Mouse (Mus musculus) spleen, adult 2 months (tissue): ENCODE results near the gene Nuak2. TPM values are rescaled to one million over a fixed set of nuclear protein-coding genes. Genes with fewer than 3 reads are reported as not detected.

ENCODE experiments used
- DNase-seq, 2 experiments: peaks; one replicate each; pipeline versions ENCODE4 v3.0.0 to v3.0.0-alpha.2; 2012 to 2021; ENCODE audit warnings: low spot score in 2 of 2, low read depth in 1 of 2
- H3K27ac ChIP-seq: fragments of 200-500 bp; 2 replicates; pipeline ENCODE4 v1.5.1; 2012; ENCODE audit warnings: low read length, inconsistent platforms; ENCODE audit not compliant: insufficient read depth
- H3K27me3 ChIP-seq: fragments of 200-500 bp; 2 replicates; pipeline ENCODE4 v1.6.1; 2012; ENCODE audit warnings: mild to moderate bottlenecking, moderate library complexity, low read length, inconsistent platforms; ENCODE audit not compliant: control insufficient read depth, insufficient read depth
- H3K36me3 ChIP-seq: fragments of 200-500 bp; 2 replicates; pipeline ENCODE4 v1.6.1; 2012; ENCODE audit warnings: mild to moderate bottlenecking, low read length, inconsistent platforms; ENCODE audit not compliant: control insufficient read depth, insufficient read depth
- H3K4me1 ChIP-seq: fragments of 200-500 bp; 2 replicates; pipeline ENCODE4 v1.6.1; 2011; ENCODE audit warnings: inconsistent platforms; ENCODE audit not compliant: control insufficient read depth, insufficient read depth, insufficient read length
- H3K4me3 ChIP-seq: fragments of 200-500 bp; 2 replicates; pipeline ENCODE4 v1.5.1; 2011; ENCODE audit warnings: mild to moderate bottlenecking, inconsistent platforms; ENCODE audit not compliant: insufficient read depth, insufficient read length; ENCODE audit errors: extremely low read depth
- CTCF ChIP-seq: fragments of 200-500 bp; IDR thresholded peaks from 2 replicates; pipeline ENCODE4 v1.5.1; 2011; ENCODE audit warnings: mild to moderate bottlenecking, inconsistent platforms; ENCODE audit not compliant: insufficient read depth, insufficient read length, insufficient replicate concordance; ENCODE audit errors: extremely low read depth
- POLR2A ChIP-seq: fragments of 200-500 bp; IDR thresholded peaks from 2 replicates; pipeline ENCODE4 v1.6.1; 2011; ENCODE audit warnings: low read depth, low read length, inconsistent platforms
- WGBS: fragments of 180-500 bp; shearing (Covaris S2); methylation state at CpG from one replicate; pipeline ENCODE4 v1.1.7; 2018; 5-methylcytosine and 5-hydroxymethylcytosine counted together
- polyA plus RNA-seq: library from polyadenylated mRNA; depleted of rRNA; stranded (reverse); fragments of >200 nt; gene quantifications from 2 replicates; pipeline ENCODE4 v1.2.3, GENCODE M21; 2012; rRNA removed

The Nuak2 gene
- 17.4 and 25.5 TPM in 2 replicates for polyA plus RNA-seq

DNA sequence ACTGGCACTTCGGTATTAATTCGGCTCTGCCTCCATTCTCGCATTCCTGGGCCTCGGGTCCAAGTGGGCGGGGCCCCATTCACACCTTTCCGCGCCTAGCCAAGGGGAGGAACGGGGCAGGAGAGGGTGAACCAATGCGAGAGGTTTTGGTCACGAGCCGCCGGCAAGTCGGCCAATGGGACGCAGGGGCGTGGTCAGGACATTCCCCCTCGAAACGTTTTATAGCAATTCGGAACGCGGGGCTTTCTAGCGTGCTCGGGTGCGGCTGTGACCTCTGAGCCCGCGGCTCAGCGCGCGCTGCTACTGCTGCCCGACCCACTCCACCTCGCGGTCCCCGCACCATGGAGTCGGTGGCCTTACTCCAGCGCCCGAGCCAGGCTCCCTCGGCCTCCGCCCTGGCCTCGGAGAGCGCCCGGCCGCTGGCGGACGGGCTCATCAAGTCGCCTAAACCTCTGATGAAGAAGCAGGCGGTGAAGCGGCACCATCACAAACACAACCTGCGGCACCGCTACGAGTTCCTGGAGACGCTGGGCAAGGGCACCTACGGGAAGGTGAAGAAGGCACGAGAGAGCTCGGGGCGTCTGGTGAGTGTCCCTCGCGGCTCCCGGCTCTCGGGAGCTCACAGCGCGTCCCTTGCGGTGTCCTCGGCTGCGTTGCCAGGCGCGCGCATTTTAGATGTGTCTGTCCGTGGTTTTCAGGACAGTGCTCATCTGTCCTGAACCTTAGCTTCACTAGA is at the start of gene Nuak2:
Gene Nuak2 (plus strand): TSS at position 238 of the 736 bp plus-strand sequence.
- H3K27ac ChIP-seq = peak within 1 kb of the TSS; percentile 88
- WGBS = under 1% methylated on average over 67 of the region's 67 CpGs
- DNase-seq = peak; percentile 71 to 91
- H3K27me3 ChIP-seq = no peaks in the 10 kb centered on the region
- peak within 1 kb of the TSS; percentile 78 for H3K4me3 ChIP-seq
- TF ChIP-seq CTCF (no peak), POLR2A (peak; percentile 71)
- peaks cover 2% of the 10 kb centered on the region; the same call in 1 of the 2 replicates for H3K36me3 ChIP-seq
- peaks cover 18% of the 10 kb centered on the region; the same call in 1 of the 2 replicates for H3K4me1 ChIP-seq

- no peak for DNase-seq
- 63% methylated on average over 8 of the region's 8 CpGs for whole genome bisulfite sequencing
- Histone ChIP-seq H3K4me1 (no peaks in the 10 kb centered on the region), H3K4me3 (no peak overlapping the region), H3K27me3 (no peaks in the 10 kb centered on the region), H3K27ac (no peak overlapping the region), H3K36me3 (no peaks in the 10 kb centered on the region)
- TF ChIP-seq POLR2A = no peak
- TF ChIP-seq CTCF = no peak
These were observed 49.0 kb upstream of the Nuak2 start for GRCm38 (mm10) chr1:132266791-132267557.

DNA sequence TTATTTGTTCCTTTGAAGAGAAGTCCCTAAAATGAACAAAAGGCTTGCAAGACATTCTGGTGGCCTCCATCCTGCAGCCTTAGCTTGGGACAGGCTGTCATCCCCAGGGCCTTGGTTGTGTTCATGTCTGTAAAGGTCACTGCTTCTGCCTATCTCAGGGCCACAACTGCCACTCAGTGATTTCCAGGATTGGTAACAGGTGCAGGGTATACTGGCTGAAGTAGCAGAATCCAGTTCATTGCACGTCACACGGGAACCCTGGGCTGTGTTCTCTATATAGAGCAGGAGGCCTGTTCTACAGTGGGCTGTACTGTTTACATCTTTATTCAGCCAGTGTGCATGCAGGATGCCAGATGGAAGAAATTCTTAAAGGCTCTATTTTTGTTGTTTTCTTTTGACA is 48.0 kb upstream of the Nuak2 start:
- H3K36me3 ChIP-seq = no peaks in the 10 kb centered on the region
- no peaks in the 10 kb centered on the region for H3K27me3 ChIP-seq
- no peak overlapping the region for H3K4me3 ChIP-seq
- 85% methylated on average over 2 of the region's 2 CpGs for WGBS
- DNase-seq = no peak
- TF ChIP-seq POLR2A (no peak), CTCF (no peak)
- H3K27ac ChIP-seq = no peak overlapping the region
- H3K4me1 ChIP-seq = no peaks in the 10 kb centered on the region

DNA sequence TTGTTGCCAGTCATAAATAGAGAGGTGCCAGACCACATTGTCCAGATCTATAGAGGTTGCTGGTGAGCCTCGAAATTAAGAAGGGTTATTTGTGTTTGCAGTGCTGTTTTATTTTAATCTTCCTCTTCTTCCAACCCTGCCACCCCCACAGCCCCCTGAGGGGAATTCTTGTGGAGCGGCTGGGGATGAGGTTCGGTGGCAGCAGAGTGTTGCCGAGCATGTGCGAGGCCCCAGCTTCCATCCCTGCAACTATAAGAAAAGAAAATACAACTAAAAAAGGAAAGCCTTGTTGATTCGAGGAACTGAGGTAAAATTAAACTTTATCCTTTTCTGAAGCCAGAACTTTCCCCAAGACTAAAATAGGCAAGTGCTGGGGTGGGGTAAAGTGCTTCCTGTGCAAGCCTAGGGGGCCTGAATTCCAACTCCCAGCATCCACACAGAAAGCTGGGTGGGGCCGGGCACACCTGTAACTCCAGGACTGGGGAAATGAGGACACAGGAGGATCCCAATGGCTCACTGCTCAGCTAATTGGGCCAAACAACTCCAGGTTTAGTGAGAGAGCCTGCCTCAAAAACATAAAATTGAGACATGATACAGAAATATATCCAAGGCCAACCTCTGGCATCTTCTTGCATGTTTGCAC is 47.4 kb upstream of the Nuak2 start:
- no peaks in the 10 kb centered on the region for H3K27me3 ChIP-seq
- 71% methylated on average over 7 of the region's 7 CpGs for WGBS
- H3K4me3 ChIP-seq = no peak overlapping the region
- no peak overlapping the region for H3K27ac ChIP-seq
- TF ChIP-seq POLR2A (no peak), CTCF (no peak)
- H3K4me1 ChIP-seq = no peaks in the 10 kb centered on the region
- H3K36me3 ChIP-seq = no peaks in the 10 kb centered on the region
- no peak for DNase-seq

GRCm38 (mm10) chr1:132271237-132271636 is 44.7 kb upstream of the Nuak2 start:
- 91% methylated on average over 3 of the region's 3 CpGs for WGBS
- H3K36me3 ChIP-seq = no peaks in the 10 kb centered on the region
- no peaks in the 10 kb centered on the region for H3K27me3 ChIP-seq
- H3K4me1 ChIP-seq = no peaks in the 10 kb centered on the region
- TF ChIP-seq CTCF (no peak), POLR2A (no peak)
- DNase-seq = no peak
- H3K27ac ChIP-seq = no peak overlapping the region
- H3K4me3 ChIP-seq = no peak overlapping the region

- H3K4me1 ChIP-seq = no peaks in the 10 kb centered on the region
- 74% methylated on average over 3 of the region's 3 CpGs for WGBS
- DNase-seq = no peak
- H3K27me3 ChIP-seq = no peaks in the 10 kb centered on the region
- no peak overlapping the region for H3K27ac ChIP-seq
- no peak overlapping the region for H3K4me3 ChIP-seq
- no peaks in the 10 kb centered on the region for H3K36me3 ChIP-seq
- TF ChIP-seq CTCF = no peak
- TF ChIP-seq POLR2A = no peak
These were observed 39.2 kb upstream of the Nuak2 start for GRCm38 (mm10) chr1:132276694-132277093.
